Mouse (Mus musculus) neural tube, embryonic 12.5 days (tissue): ENCODE results near the gene Ghr. TPM values are rescaled to one million over a fixed set of nuclear protein-coding genes. Genes with fewer than 3 reads are reported as not detected.

ENCODE experiments used
- ATAC-seq: fragments of 200-750 bp; cut with Nextera tagmentation; 2 replicates; pipeline ENCODE4 v1.8.0; 2017; ENCODE audit warnings: low read depth, mild to moderate bottlenecking, moderate TSS enrichment, moderate library complexity; ENCODE audit not compliant: low FRiP score
- H3K27ac ChIP-seq: fragments of 300-500 bp; sonication (generic); 2 replicates; pipeline ENCODE4 v1.5.1; 2016
- H3K27me3 ChIP-seq: fragments of 300-500 bp; sonication (generic); replicated peaks from 2 replicates; pipeline ENCODE4 v1.6.1; 2016; ENCODE audit warnings: mild to moderate bottlenecking
- H3K36me3 ChIP-seq: fragments of 300-500 bp; sonication (generic); 2 replicates; pipeline ENCODE4 v1.6.1; 2016; ENCODE audit warnings: mild to moderate bottlenecking
- H3K4me1 ChIP-seq: fragments of 300-500 bp; sonication (generic); 2 replicates; pipeline ENCODE4 v1.6.1; 2016
- H3K4me2 ChIP-seq: fragments of 300-500 bp; sonication (generic); replicated peaks from 2 replicates; pipeline ENCODE4 v1.6.1; 2016; ENCODE audit warnings: mild to moderate bottlenecking
- H3K4me3 ChIP-seq: fragments of 300-500 bp; sonication (generic); 2 replicates; pipeline ENCODE4 v1.5.1; 2016
- H3K9ac ChIP-seq: fragments of 300-500 bp; sonication (generic); 2 replicates; pipeline ENCODE4 v1.6.1; 2016; ENCODE audit warnings: mild to moderate bottlenecking
- H3K9me3 ChIP-seq: fragments of 300-500 bp; sonication (generic); 2 replicates; pipeline ENCODE4 v1.6.1; 2016; ENCODE audit warnings: mild to moderate bottlenecking
- WGBS: fragments of 180-500 bp; shearing (Covaris S2); methylation state at CpG from one replicate; pipeline ENCODE4 v1.1.7; 2016; 5-methylcytosine and 5-hydroxymethylcytosine counted together
- polyA plus RNA-seq: library from polyadenylated mRNA; unstranded; fragments of >200 nt; fragmentation: Nextera tagmentation; extraction: Ambion mirVana; gene quantifications from 2 replicates; pipeline ENCODE4 v1.2.1, GENCODE M21; 2016

The Ghr gene
- polyA plus RNA-seq, 1 experiment from 2014 or later, result 18.9 TPM

- no peak overlapping the region for H3K4me3 ChIP-seq
These were observed 114.1 kb downstream of the Ghr start for GRCm38 (mm10) chr15:3469230-3469629.

GRCm38 (mm10) chr15:3466608-3467007 lies 116.7 kb downstream of the Ghr start:
- Histone ChIP-seq H3K9ac (no peak overlapping the region), H3K9me3 (no peaks in the 10 kb centered on the region), H3K27me3 (no peaks in the 10 kb centered on the region), H3K27ac (no peak overlapping the region), H3K4me3 (no peak overlapping the region), H3K4me1 (no peaks in the 10 kb centered on the region), H3K36me3 (no peaks in the 10 kb centered on the region), H3K4me2 (no peak overlapping the region)
- WGBS, result 86% methylated on average over 4 of the region's 4 CpGs
- no peak for ATAC-seq

More at GRCm38 (mm10) chr15:3469230-3469629, 114.1 kb downstream of the Ghr start:
- Histone ChIP-seq H3K4me1 (no peaks in the 10 kb centered on the region), H3K9ac (no peak overlapping the region), H3K4me2 (no peak overlapping the region), H3K36me3 (no peaks in the 10 kb centered on the region), H3K27ac (no peak overlapping the region), H3K27me3 (no peaks in the 10 kb centered on the region), H3K9me3 (no peaks in the 10 kb centered on the region)
- 93% methylated on average over 4 of the region's 4 CpGs for WGBS
- ATAC-seq, result no peak

GRCm38 (mm10) chr15:3464754-3465153 lies 118.5 kb downstream of the Ghr start:
- Histone ChIP-seq H3K36me3 (no peaks in the 10 kb centered on the region), H3K4me2 (no peak overlapping the region), H3K27ac (no peak overlapping the region), H3K4me3 (no peak overlapping the region), H3K27me3 (no peaks in the 10 kb centered on the region), H3K9ac (no peak overlapping the region), H3K9me3 (no peaks in the 10 kb centered on the region), H3K4me1 (no peaks in the 10 kb centered on the region)
- 80% methylated on average over 4 of the region's 4 CpGs for WGBS
- no peak for ATAC-seq

- WGBS, result 87% methylated on average over 4 of the region's 4 CpGs
- no peak overlapping the region for H3K9ac ChIP-seq
- H3K36me3 ChIP-seq, result no peaks in the 10 kb centered on the region
- no peaks in the 10 kb centered on the region for H3K27me3 ChIP-seq
- no peak overlapping the region for H3K27ac ChIP-seq
- H3K4me1 ChIP-seq, result no peaks in the 10 kb centered on the region
- no peak for ATAC-seq
- H3K9me3 ChIP-seq, result no peaks in the 10 kb centered on the region
- no peak overlapping the region for H3K4me2 ChIP-seq
- H3K4me3 ChIP-seq, result no peak overlapping the region
These were observed 126.7 kb downstream of the Ghr start for GRCm38 (mm10) chr15:3456543-3456942.

GRCm38 (mm10) chr15:3455572-3455971 lies 127.7 kb downstream of the Ghr start:
- H3K4me2 ChIP-seq, result no peak overlapping the region
- no peaks in the 10 kb centered on the region for H3K27me3 ChIP-seq
- no peak for ATAC-seq
- H3K4me1 ChIP-seq, result no peaks in the 10 kb centered on the region
- H3K4me3 ChIP-seq, result no peak overlapping the region
- no peaks in the 10 kb centered on the region for H3K36me3 ChIP-seq
- no peak overlapping the region for H3K9ac ChIP-seq
- H3K9me3 ChIP-seq, result no peaks in the 10 kb centered on the region
- H3K27ac ChIP-seq, result no peak overlapping the region

- H3K36me3 ChIP-seq, result no peaks in the 10 kb centered on the region
- H3K4me3 ChIP-seq, result no peak overlapping the region
- no peaks in the 10 kb centered on the region for H3K4me1 ChIP-seq
- ATAC-seq, result no peak
- H3K9me3 ChIP-seq, result no peaks in the 10 kb centered on the region
- no peak overlapping the region for H3K4me2 ChIP-seq
- no peak overlapping the region for H3K9ac ChIP-seq
- 84% methylated on average over 5 of the region's 5 CpGs for WGBS
- H3K27me3 ChIP-seq, result no peaks in the 10 kb centered on the region
- no peak overlapping the region for H3K27ac ChIP-seq
These were observed 131.1 kb downstream of the Ghr start for GRCm38 (mm10) chr15:3452080-3452752.

GRCm38 (mm10) chr15:3449564-3449963 lies 133.7 kb downstream of the Ghr start:
- Histone ChIP-seq H3K27ac (no peak overlapping the region), H3K27me3 (no peaks in the 10 kb centered on the region), H3K9ac (no peak overlapping the region), H3K36me3 (no peaks in the 10 kb centered on the region), H3K4me3 (no peak overlapping the region), H3K4me1 (no peaks in the 10 kb centered on the region), H3K4me2 (no peak overlapping the region), H3K9me3 (no peaks in the 10 kb centered on the region)
- no peak for ATAC-seq
- WGBS, result 72% methylated on average over 2 of the region's 2 CpGs

GRCm38 (mm10) chr15:3445285-3445909 lies 137.9 kb downstream of the Ghr start:
- H3K27ac ChIP-seq, result no peak overlapping the region
- H3K4me2 ChIP-seq, result no peak overlapping the region
- no peak overlapping the region for H3K4me3 ChIP-seq
- no peaks in the 10 kb centered on the region for H3K27me3 ChIP-seq
- no peak for ATAC-seq
- no peak overlapping the region for H3K9ac ChIP-seq
- H3K9me3 ChIP-seq, result no peaks in the 10 kb centered on the region
- 79% methylated on average over 7 of the region's 7 CpGs for WGBS
- H3K4me1 ChIP-seq, result no peaks in the 10 kb centered on the region
- H3K36me3 ChIP-seq, result no peaks in the 10 kb centered on the region

- no peak overlapping the region for H3K4me3 ChIP-seq
- WGBS, result 88% methylated on average over 8 of the region's 8 CpGs
These were observed 138.8 kb downstream of the Ghr start for GRCm38 (mm10) chr15:3444448-3445020.

GRCm38 (mm10) chr15:3441506-3442286 lies 141.6 kb downstream of the Ghr start:
- WGBS, result 54% methylated on average over 4 of the region's 4 CpGs
- Histone ChIP-seq H3K4me2 (no peak overlapping the region), H3K36me3 (no peaks in the 10 kb centered on the region), H3K27me3 (no peaks in the 10 kb centered on the region), H3K9me3 (no peaks in the 10 kb centered on the region), H3K4me1 (no peaks in the 10 kb centered on the region), H3K4me3 (no peak overlapping the region), H3K27ac (no peak overlapping the region), H3K9ac (no peak overlapping the region)
- peak; percentile 68; the same call in 1 of the 2 replicates for ATAC-seq

More at GRCm38 (mm10) chr15:3444448-3445020, 138.8 kb downstream of the Ghr start:
- no peak for ATAC-seq
- no peak overlapping the region for H3K27ac ChIP-seq
- H3K9ac ChIP-seq, result no peak overlapping the region
- H3K27me3 ChIP-seq, result no peaks in the 10 kb centered on the region
- H3K36me3 ChIP-seq, result no peaks in the 10 kb centered on the region
- H3K4me1 ChIP-seq, result no peaks in the 10 kb centered on the region
- H3K9me3 ChIP-seq, result no peaks in the 10 kb centered on the region
- no peak overlapping the region for H3K4me2 ChIP-seq

GRCm38 (mm10) chr15:3437381-3437780 lies 145.9 kb downstream of the Ghr start:
- 79% methylated on average over 3 of the region's 3 CpGs for WGBS
- Histone ChIP-seq H3K4me2 (no peak overlapping the region), H3K36me3 (no peaks in the 10 kb centered on the region), H3K9me3 (no peaks in the 10 kb centered on the region), H3K4me3 (no peak overlapping the region), H3K27me3 (no peaks in the 10 kb centered on the region), H3K27ac (no peak overlapping the region), H3K4me1 (no peaks in the 10 kb centered on the region), H3K9ac (no peak overlapping the region)
- no peak for ATAC-seq

GRCm38 (mm10) chr15:3435637-3436036 lies 147.7 kb downstream of the Ghr start:
- Histone ChIP-seq H3K36me3 (no peaks in the 10 kb centered on the region), H3K9me3 (no peaks in the 10 kb centered on the region), H3K27ac (no peak overlapping the region), H3K27me3 (no peaks in the 10 kb centered on the region), H3K9ac (no peak overlapping the region), H3K4me2 (no peak overlapping the region), H3K4me1 (no peaks in the 10 kb centered on the region), H3K4me3 (no peak overlapping the region)
- ATAC-seq, result no peak
- 63% methylated on average over 4 of the region's 4 CpGs for WGBS
